Mouse (Mus musculus) hindbrain, embryonic 10.5 days (tissue): ENCODE measurements at regions not wholly inside any gene's neighbourhood (a gene's known extent, or its start where the extent isn't known, plus 50 kb on each side); places are given as distances from the start of the nearest gene placed in this dataset.

Source experiments
- DNase-seq: peaks from one replicate; pipeline ENCODE4 v3.0.0-alpha.2; 2017; ENCODE audit warnings: low spot score
- H3K27ac ChIP-seq: fragments of 300-500 bp; sonication (generic); 2 replicates; pipeline ENCODE4 v1.5.1; 2016; ENCODE audit warnings: mild to moderate bottlenecking, moderate library complexity
- H3K27me3 ChIP-seq: fragments of 300-500 bp; sonication (generic); 2 replicates; pipeline ENCODE4 v1.6.1; 2016; ENCODE audit warnings: mild to moderate bottlenecking; ENCODE audit not compliant: poor library complexity, insufficient read depth, severe bottlenecking
- H3K36me3 ChIP-seq: fragments of 300-500 bp; sonication (generic); 2 replicates; pipeline ENCODE4 v1.6.1; 2016; ENCODE audit warnings: mild to moderate bottlenecking, moderate library complexity
- H3K4me1 ChIP-seq: fragments of 300-500 bp; sonication (generic); replicated peaks from 2 replicates; pipeline ENCODE4 v1.6.1; 2016; ENCODE audit warnings: mild to moderate bottlenecking
- H3K4me3 ChIP-seq: fragments of 300-500 bp; sonication (generic); 2 replicates; pipeline ENCODE4 v1.5.1; 2016; ENCODE audit warnings: mild to moderate bottlenecking, moderate library complexity
- H3K9me3 ChIP-seq: fragments of 300-500 bp; sonication (generic); 2 replicates; pipeline ENCODE4 v1.6.1; 2016; ENCODE audit warnings: mild to moderate bottlenecking, moderate library complexity
- WGBS: fragments of 180-500 bp; shearing (Covaris S2); methylation state at CpG from one replicate; pipeline ENCODE4 v1.1.7; 2016; 5-methylcytosine and 5-hydroxymethylcytosine counted together

- no peaks in the 10 kb centered on the region for H3K27me3 ChIP-seq
Measured at GRCm38 (mm10) chr7:115147352-115147977, 404.0 kb downstream of the Insc start.

GRCm38 (mm10) chr7:115153291-115153690 lies 409.8 kb downstream of the Insc start:
- no peaks in the 10 kb centered on the region for H3K27me3 ChIP-seq
- DNase-seq = peak; percentile 18
- no peaks in the 10 kb centered on the region for H3K9me3 ChIP-seq
- H3K36me3 ChIP-seq = no peaks in the 10 kb centered on the region
- no peak overlapping the region for H3K4me3 ChIP-seq
- H3K27ac ChIP-seq = peak overlapping the region; percentile 19; the same call in 1 of the 2 replicates
- peaks cover 15% of the 10 kb centered on the region for H3K4me1 ChIP-seq

More at GRCm38 (mm10) chr7:115147352-115147977, 404.0 kb downstream of the Insc start:
- H3K4me3 ChIP-seq = no peak overlapping the region
- peaks cover 12% of the 10 kb centered on the region for H3K4me1 ChIP-seq
- no peak for DNase-seq
- no peaks in the 10 kb centered on the region for H3K9me3 ChIP-seq
- WGBS = 69% methylated on average over 5 of the region's 5 CpGs
- H3K27ac ChIP-seq = no peak overlapping the region
- H3K36me3 ChIP-seq = no peaks in the 10 kb centered on the region

GRCm38 (mm10) chr7:115153764-115154509 lies 410.4 kb downstream of the Insc start:
- no peaks in the 10 kb centered on the region for H3K9me3 ChIP-seq
- H3K27me3 ChIP-seq = no peaks in the 10 kb centered on the region
- H3K27ac ChIP-seq = peak overlapping the region; percentile 19
- DNase-seq = peak; percentile 18
- WGBS = 60% methylated on average over 4 of the region's 4 CpGs
- no peaks in the 10 kb centered on the region for H3K36me3 ChIP-seq
- H3K4me3 ChIP-seq = no peak overlapping the region
- H3K4me1 ChIP-seq = peaks cover 15% of the 10 kb centered on the region

GRCm38 (mm10) chr7:115170023-115170422 lies 426.5 kb downstream of the Insc start:
- DNase-seq = no peak
- H3K27ac ChIP-seq = no peak overlapping the region
- 73% methylated on average over 6 of the region's 6 CpGs for WGBS
- no peaks in the 10 kb centered on the region for H3K9me3 ChIP-seq
- H3K27me3 ChIP-seq = no peaks in the 10 kb centered on the region
- no peaks in the 10 kb centered on the region for H3K36me3 ChIP-seq
- H3K4me1 ChIP-seq = no peaks in the 10 kb centered on the region
- H3K4me3 ChIP-seq = no peak overlapping the region

GRCm38 (mm10) chr7:115170439-115170838 lies 426.9 kb downstream of the Insc start:
- no peak for DNase-seq
- H3K9me3 ChIP-seq = no peaks in the 10 kb centered on the region
- no peaks in the 10 kb centered on the region for H3K27me3 ChIP-seq
- H3K4me1 ChIP-seq = no peaks in the 10 kb centered on the region
- WGBS = 59% methylated on average over 9 of the region's 9 CpGs
- H3K27ac ChIP-seq = no peak overlapping the region
- H3K36me3 ChIP-seq = no peaks in the 10 kb centered on the region
- no peak overlapping the region for H3K4me3 ChIP-seq

GRCm38 (mm10) chr7:115192482-115192881 lies 449.0 kb downstream of the Insc start:
- DNase-seq = no peak
- no peaks in the 10 kb centered on the region for H3K36me3 ChIP-seq
- no peak overlapping the region for H3K4me3 ChIP-seq
- H3K9me3 ChIP-seq = no peaks in the 10 kb centered on the region
- 72% methylated on average over 5 of the region's 5 CpGs for WGBS
- H3K4me1 ChIP-seq = peaks cover 11% of the 10 kb centered on the region
- H3K27ac ChIP-seq = no peak overlapping the region
- H3K27me3 ChIP-seq = peaks cover 21% of the 10 kb centered on the region

DNA sequence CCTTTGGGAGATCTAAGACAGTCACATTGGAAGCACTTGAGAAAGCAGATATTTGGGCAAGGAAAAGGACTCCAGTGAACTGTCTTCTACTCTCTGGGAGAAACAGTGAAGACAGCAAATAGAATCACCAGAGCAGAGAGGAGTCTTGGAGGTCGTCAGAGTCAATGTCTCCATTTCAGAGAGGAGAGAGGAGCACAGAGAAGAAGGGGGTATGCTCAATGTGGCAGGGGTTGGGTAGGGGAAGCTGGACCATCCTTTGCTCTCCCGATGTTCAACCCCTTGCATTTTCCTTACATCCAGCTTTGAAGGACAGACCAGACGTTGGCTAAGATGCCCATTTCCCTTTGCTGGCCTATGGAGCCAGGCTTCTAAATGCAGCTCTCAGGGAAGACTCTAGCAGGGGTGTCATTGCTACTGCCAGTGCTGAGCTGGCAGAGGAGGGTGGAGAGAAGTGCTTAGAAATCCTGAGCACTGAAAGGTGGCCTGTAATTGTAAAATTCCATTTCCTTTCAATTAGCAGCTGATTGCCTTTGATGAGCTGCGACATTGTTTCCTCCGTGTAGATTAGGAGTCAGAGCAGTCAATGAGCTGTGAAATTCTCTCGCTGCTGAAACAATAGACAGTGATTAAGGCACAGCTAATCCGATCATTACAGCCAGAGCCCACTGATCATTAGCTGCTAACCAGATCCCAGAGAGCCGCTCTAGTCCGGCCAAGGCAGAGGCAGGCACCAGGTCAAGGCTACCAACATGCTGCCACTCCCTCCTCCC lies 449.7 kb downstream of the Insc start:
- H3K9me3 ChIP-seq = no peaks in the 10 kb centered on the region
- H3K4me3 ChIP-seq = no peak overlapping the region
- no peak overlapping the region for H3K27ac ChIP-seq
- H3K4me1 ChIP-seq = peaks cover 11% of the 10 kb centered on the region
- peaks cover 21% of the 10 kb centered on the region for H3K27me3 ChIP-seq
- 21% methylated on average over 9 of the region's 9 CpGs for WGBS
- no peaks in the 10 kb centered on the region for H3K36me3 ChIP-seq
- DNase-seq = no peak

DNA sequence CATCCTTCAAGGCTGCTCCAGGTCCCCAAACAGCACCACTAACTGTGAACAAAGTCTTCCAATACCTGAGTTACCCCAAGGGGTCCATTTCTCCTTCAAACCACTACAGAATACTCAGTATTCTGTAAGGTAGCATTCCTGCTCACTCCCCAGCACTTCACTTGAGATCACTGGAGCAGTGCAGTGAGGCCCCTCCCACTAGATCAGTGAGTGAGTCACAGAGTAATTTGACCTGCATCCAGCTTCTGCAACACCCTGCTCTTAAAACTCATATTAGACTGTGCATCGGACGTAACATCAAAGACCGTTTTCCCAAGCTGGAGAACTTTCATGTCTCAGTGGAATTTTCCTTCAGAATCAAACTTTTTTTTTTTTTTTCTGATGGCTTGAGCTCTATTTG lies 461.4 kb downstream of the Insc start:
- H3K4me3 ChIP-seq = no peak overlapping the region
- WGBS = 75% methylated on average over 3 of the region's 3 CpGs
- H3K4me1 ChIP-seq = no peaks in the 10 kb centered on the region
- H3K27me3 ChIP-seq = no peaks in the 10 kb centered on the region
- no peaks in the 10 kb centered on the region for H3K9me3 ChIP-seq
- no peak for DNase-seq
- H3K36me3 ChIP-seq = no peaks in the 10 kb centered on the region
- no peak overlapping the region for H3K27ac ChIP-seq

DNA sequence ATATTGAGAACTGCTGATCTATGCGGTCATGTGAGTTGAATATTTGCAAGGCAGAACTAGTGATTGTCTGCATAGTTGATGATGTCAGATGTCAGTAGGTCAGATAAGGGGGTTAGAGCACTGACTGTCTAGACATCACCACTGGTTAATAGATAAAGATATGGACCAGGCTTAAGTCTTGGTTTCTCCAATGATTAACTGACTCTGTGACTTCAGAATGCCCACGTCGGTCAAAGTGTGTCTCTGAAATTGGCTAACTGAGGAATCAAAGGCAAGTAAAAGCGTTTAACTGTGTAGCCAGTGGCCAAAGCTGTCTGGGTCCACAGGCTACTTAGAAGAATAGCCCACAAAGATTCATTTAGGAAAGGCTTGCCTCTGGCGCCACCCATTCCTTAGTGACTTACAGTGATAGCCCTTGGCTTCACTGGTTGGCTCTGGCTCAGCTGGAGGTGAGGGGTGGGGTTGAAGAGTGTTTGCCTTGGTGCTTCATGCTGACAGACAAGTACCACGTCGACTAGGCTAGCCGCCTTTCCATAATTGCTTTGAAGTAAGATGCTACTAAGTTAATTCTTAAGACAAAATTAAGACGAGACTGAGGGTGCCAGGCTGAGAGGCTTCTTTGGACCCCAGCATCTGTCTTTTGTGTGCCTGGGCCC lies 463.1 kb downstream of the Insc start:
- no peaks in the 10 kb centered on the region for H3K27me3 ChIP-seq
- no peaks in the 10 kb centered on the region for H3K4me1 ChIP-seq
- H3K4me3 ChIP-seq = no peak overlapping the region
- H3K27ac ChIP-seq = no peak overlapping the region
- WGBS = 69% methylated on average over 9 of the region's 9 CpGs
- H3K36me3 ChIP-seq = no peaks in the 10 kb centered on the region
- no peaks in the 10 kb centered on the region for H3K9me3 ChIP-seq
- no peak for DNase-seq

DNA sequence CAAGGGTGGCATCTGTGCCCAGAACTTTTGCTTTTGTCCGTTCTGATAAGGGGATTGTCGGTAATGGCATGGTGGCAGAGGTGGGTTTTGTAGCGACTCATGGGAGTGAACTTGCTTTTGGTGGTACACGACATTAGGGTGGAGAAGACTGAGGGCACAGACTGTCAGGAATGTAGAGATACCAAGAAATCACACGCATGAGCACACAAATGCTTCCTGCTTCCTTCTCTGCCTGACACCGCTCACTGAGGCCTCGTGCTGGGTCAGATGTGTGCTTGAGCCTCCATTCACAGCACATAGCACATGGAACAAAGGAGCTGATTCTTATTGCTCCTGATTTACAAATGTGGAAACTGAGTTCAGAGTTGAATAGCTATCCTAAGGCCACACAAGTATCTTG lies 465.3 kb downstream of the Insc start:
- H3K27ac ChIP-seq = no peak overlapping the region
- H3K36me3 ChIP-seq = no peaks in the 10 kb centered on the region
- no peak overlapping the region for H3K4me3 ChIP-seq
- H3K4me1 ChIP-seq = no peaks in the 10 kb centered on the region
- no peak for DNase-seq
- 83% methylated on average over 7 of the region's 7 CpGs for whole genome bisulfite sequencing
- H3K9me3 ChIP-seq = no peaks in the 10 kb centered on the region
- H3K27me3 ChIP-seq = no peaks in the 10 kb centered on the region; the same call in 1 of the 2 replicates

DNA sequence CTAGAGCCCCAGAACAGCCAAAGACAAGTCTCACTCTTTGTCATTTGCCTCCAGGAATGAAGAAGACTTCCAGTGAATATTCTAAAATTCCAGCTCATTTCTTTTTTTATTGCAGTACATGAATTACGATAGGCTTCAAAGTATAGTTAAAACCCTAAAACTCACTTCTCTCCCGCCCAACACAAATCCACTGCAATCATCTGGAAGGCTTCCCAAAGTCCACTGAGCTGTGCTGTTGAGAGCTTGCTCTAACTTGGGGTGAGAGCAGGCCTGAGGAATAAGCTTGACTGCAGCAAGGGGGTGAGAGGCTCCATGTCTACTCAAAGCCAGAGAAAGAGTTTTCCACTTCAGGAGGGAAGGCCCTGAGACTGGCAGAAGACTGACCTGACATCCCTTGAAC lies 466.5 kb downstream of the Insc start:
- no peak overlapping the region for H3K27ac ChIP-seq
- no peak overlapping the region for H3K4me3 ChIP-seq
- 91% methylated on average over 2 of the region's 2 CpGs for WGBS
- peaks cover under 1% of the 10 kb centered on the region; the same call in 1 of the 2 replicates for H3K27me3 ChIP-seq
- H3K4me1 ChIP-seq = no peaks in the 10 kb centered on the region
- H3K36me3 ChIP-seq = no peaks in the 10 kb centered on the region
- no peak for DNase-seq
- H3K9me3 ChIP-seq = no peaks in the 10 kb centered on the region

GRCm38 (mm10) chr7:115216838-115217237 lies 473.3 kb downstream of the Insc start:
- WGBS = 1% methylated on average over 10 of the region's 13 CpGs
- H3K27me3 ChIP-seq = peaks cover 12% of the 10 kb centered on the region
- peak overlapping the region; percentile 48 for H3K4me3 ChIP-seq
- peaks cover 33% of the 10 kb centered on the region for H3K4me1 ChIP-seq
- no peaks in the 10 kb centered on the region for H3K9me3 ChIP-seq
- no peaks in the 10 kb centered on the region for H3K36me3 ChIP-seq
- peak overlapping the region; percentile 83 for H3K27ac ChIP-seq
- DNase-seq = peak; percentile 89
